In genomic region chr2:156202848-156203437, GRCm38 (mm10) we compare ENCODE assay signal across 7 mouse cellular contexts. TPM values are rescaled to one million over a fixed set of nuclear protein-coding genes. Genes with fewer than 3 reads are reported as not detected.
DNase-seq lines count a peak whose midpoint lies in the region; ATAC-seq and TF ChIP-seq lines count a peak whose summit lies in the region.

No protein-coding gene starts in this region.

- H3K4me1 ChIP-seq in ES-Bruce4 (ENCODE audit: control insufficient read depth, insufficient read depth, low read length) = peaks cover 5% of the 10 kb centered on the region
- 0 out of 2 replicates have a peak, but pooled peaks cover 3% of the 10 kb centered on the region for H3K4me1 ChIP-seq in midbrain, postnatal 0 days (ENCODE audit: insufficient read depth, low read length)

- TF ChIP-seq CTCF in ES-Bruce4 (IDR thresholded peaks at IDR 0.05; ENCODE audit: low read depth, low read length) = no peak
- TF ChIP-seq CTCF in midbrain, postnatal 0 days (IDR thresholded peaks at IDR 0.05) = no peak

- DNase-seq in adrenal gland, adult 2 months = peak; percentile 82
- DNase-seq in fibroblast of lung, adult 2 months (ENCODE audit: low read depth) = peak; percentile 51
- DNase-seq in heart, postnatal 4 days = peak; percentile 49
- DNase-seq in left cerebral cortex, postnatal 10 days (ENCODE audit: extremely low spot score in 1 of 2, low spot score in 2 of 2) = peak; percentile 59 to 61
- DNase-seq in midbrain, postnatal 0 days (ENCODE audit: low spot score) = peak; percentile 91

- no peaks in the 10 kb centered on the region for H3K9me3 ChIP-seq in ES-Bruce4 (replicated peaks; ENCODE audit: control insufficient read depth, insufficient read depth, low read length, poor library complexity, severe bottlenecking)
- no peaks in the 10 kb centered on the region for H3K9me3 ChIP-seq in midbrain, postnatal 0 days (ENCODE audit: low read length)

- no peak overlapping the region for H3K4me2 ChIP-seq in midbrain, postnatal 0 days (ENCODE audit: low read depth, low read length, poor library complexity, severe bottlenecking)

- WGBS in midbrain, postnatal 0 days = 34% methylated on average over 3 of the region's 3 CpGs

- ATAC-seq in midbrain, postnatal 0 days (ENCODE audit: low FRiP score) = peak; percentile 65
- no peak for ATAC-seq in activated CD4-positive, CD25-positive, alpha-beta regulatory T cell, adult 4 months

- peak overlapping the region; percentile 51; the same call in 1 of the 2 replicates for H3K9ac ChIP-seq in ES-Bruce4 (ENCODE audit: low read depth, poor library complexity, severe bottlenecking)
- no peak overlapping the region for H3K9ac ChIP-seq in midbrain, postnatal 0 days (replicated peaks; ENCODE audit: low read length, poor library complexity, severe bottlenecking)

- TF ChIP-seq EP300 in ES-Bruce4 (IDR thresholded peaks at IDR 0.05; ENCODE audit: insufficient read depth, low read depth, low read length) = no peak

- peak overlapping the region; percentile 8; the same call in 1 of the 2 replicates for H3K27ac ChIP-seq in ES-Bruce4 (ENCODE audit: insufficient read depth, low read length)
- peak overlapping the region; percentile 51 for H3K27ac ChIP-seq in midbrain, postnatal 0 days (ENCODE audit: low read depth, low read length)

- no peaks in the 10 kb centered on the region for H3K27me3 ChIP-seq in ES-Bruce4 (ENCODE audit: control insufficient read depth, insufficient read depth, low read length, poor library complexity, severe bottlenecking)
- H3K27me3 ChIP-seq in midbrain, postnatal 0 days (ENCODE audit: insufficient read depth, low read length) = no peaks in the 10 kb centered on the region

- H3K4me3 ChIP-seq in ES-Bruce4 (ENCODE audit: low read depth, low read length) = no peak overlapping the region
- no peak overlapping the region for H3K4me3 ChIP-seq in midbrain, postnatal 0 days (ENCODE audit: low read depth, low read length)

- H3K36me3 ChIP-seq in ES-Bruce4 (ENCODE audit: control insufficient read depth, insufficient read depth, low read length, poor library complexity, severe bottlenecking) = peaks cover 16% of the 10 kb centered on the region
- no peaks in the 10 kb centered on the region; the same call in 1 of the 2 replicates for H3K36me3 ChIP-seq in midbrain, postnatal 0 days (ENCODE audit: insufficient read depth, low read length)

- TF ChIP-seq POLR2A in ES-Bruce4 (IDR thresholded peaks at IDR 0.05; ENCODE audit: insufficient read depth, low read length) = no peak

- intact Hi-C loops in left cerebral cortex, postnatal 10 days (cut with DNase I) = no loop called here

RNA-seq across cellular contexts. Expression of gene Phf20, which starts 6.7 kb away (rescaled TPM):
- 71.2 and 78.8 TPM in 2 replicates for polyA plus RNA-seq in ES-Bruce4 (2011; ENCODE audit: insufficient read depth, insufficient read length, low read depth, missing spikeins)
- 10 to 100 TPM; 37.8 to 44.5 TPM for total RNA-seq in adrenal gland, adult 2 months (2021)
- 18.1 and 18.8 TPM in 2 replicates for polyA plus RNA-seq in adrenal gland, adult 2 months (2012; rRNA removed)
- 10 to 100 TPM; 20.5 to 21.3 TPM for total RNA-seq in heart, postnatal 4 days (2021)
- 10 to 100 TPM; 66.0 to 66.6 TPM for total RNA-seq in left cerebral cortex, postnatal 10 days (2021)
- 27.6 and 37.4 TPM in 2 replicates for total RNA-seq in midbrain, postnatal 0 days (2014; rRNA removed)
- 108 and 116 TPM in 2 replicates for polyA plus RNA-seq in midbrain, postnatal 0 days (2015; fragmentation: Nextera tagmentation; extraction: Ambion mirVana)
- 10 to 100 TPM; 56.4 to 77.6 TPM for polyA plus RNA-seq in activated CD4-positive, CD25-positive, alpha-beta regulatory T cell, adult 4 months (2017; shearing (Covaris generic))

RNA-seq across cellular contexts. Expression of gene Rbm39, which starts 22.9 kb away (rescaled TPM):
- 478 and 518 TPM in 2 replicates for polyA plus RNA-seq in ES-Bruce4 (2011; ENCODE audit: insufficient read depth, insufficient read length, low read depth, missing spikeins)
- total RNA-seq in adrenal gland, adult 2 months (2021) = 100 to 1,000 TPM; 269 to 386 TPM
- 89.7 and 94.8 TPM in 2 replicates for polyA plus RNA-seq in adrenal gland, adult 2 months (2012; rRNA removed)
- 100 to 1,000 TPM; 264 to 286 TPM for total RNA-seq in heart, postnatal 4 days (2021)
- 100 to 1,000 TPM; 273 to 301 TPM for total RNA-seq in left cerebral cortex, postnatal 10 days (2021)
- 234 and 372 TPM in 2 replicates for total RNA-seq in midbrain, postnatal 0 days (2014; rRNA removed)
- polyA plus RNA-seq in midbrain, postnatal 0 days (2015; fragmentation: Nextera tagmentation; extraction: Ambion mirVana) = 387 and 466 TPM in 2 replicates
- 100 to 1,000 TPM; 578 to 629 TPM for polyA plus RNA-seq in activated CD4-positive, CD25-positive, alpha-beta regulatory T cell, adult 4 months (2017; shearing (Covaris generic))

RNA-seq across cellular contexts. Expression of gene Nfs1, which starts 59.0 kb away (rescaled TPM):
- polyA plus RNA-seq in ES-Bruce4 (2011; ENCODE audit: insufficient read depth, insufficient read length, low read depth, missing spikeins) = 35.8 and 41.7 TPM in 2 replicates
- total RNA-seq in adrenal gland, adult 2 months (2021) = 10 to 100 TPM; 76.7 to 90.3 TPM
- 123 and 134 TPM in 2 replicates for polyA plus RNA-seq in adrenal gland, adult 2 months (2012; rRNA removed)
- total RNA-seq in heart, postnatal 4 days (2021) = 10 to 100 TPM; 51.5 to 51.9 TPM
- total RNA-seq in left cerebral cortex, postnatal 10 days (2021) = 10 to 100 TPM; 30.7 to 31.5 TPM
- total RNA-seq in midbrain, postnatal 0 days (2014; rRNA removed) = 34.5 and 40.3 TPM in 2 replicates
- 34.9 and 38.5 TPM in 2 replicates for polyA plus RNA-seq in midbrain, postnatal 0 days (2015; fragmentation: Nextera tagmentation; extraction: Ambion mirVana)
- polyA plus RNA-seq in activated CD4-positive, CD25-positive, alpha-beta regulatory T cell, adult 4 months (2017; shearing (Covaris generic)) = 10 to 100 TPM; 40.6 to 45.9 TPM

RNA-seq across cellular contexts. Expression of gene Romo1, which starts 59.1 kb away (rescaled TPM):
- polyA plus RNA-seq in ES-Bruce4 (2011; ENCODE audit: insufficient read depth, insufficient read length, low read depth, missing spikeins) = 83.8 and 109 TPM in 2 replicates
- 100 to 1,000 TPM; 233 to 376 TPM for total RNA-seq in adrenal gland, adult 2 months (2021)
- 407 and 417 TPM in 2 replicates for polyA plus RNA-seq in adrenal gland, adult 2 months (2012; rRNA removed)
- total RNA-seq in heart, postnatal 4 days (2021) = 100 to 1,000 TPM; 273 to 278 TPM
- 100 to 1,000 TPM; 216 to 223 TPM for total RNA-seq in left cerebral cortex, postnatal 10 days (2021)
- 89.4 and 107 TPM in 2 replicates for total RNA-seq in midbrain, postnatal 0 days (2014; rRNA removed)
- 521 and 552 TPM in 2 replicates for polyA plus RNA-seq in midbrain, postnatal 0 days (2015; fragmentation: Nextera tagmentation; extraction: Ambion mirVana)
- polyA plus RNA-seq in activated CD4-positive, CD25-positive, alpha-beta regulatory T cell, adult 4 months (2017; shearing (Covaris generic)) = 100 to 1,000 TPM; 150 to 165 TPM
